Mouse (Mus musculus) heart, postnatal 0 days (tissue): ENCODE measurements around the gene Ndufb11.

Experiments used
- CTCF ChIP-seq: IDR thresholded peaks from 2 replicates; pipeline ENCODE4 v1.5.1; 2016; ENCODE audit warnings: antibody characterized with exemption, control low read depth, low read depth
- EP300 ChIP-seq: IDR thresholded peaks from 2 replicates; pipeline ENCODE4 v1.6.1; 2016; ENCODE audit warnings: antibody characterized with exemption, low read depth

DNA sequence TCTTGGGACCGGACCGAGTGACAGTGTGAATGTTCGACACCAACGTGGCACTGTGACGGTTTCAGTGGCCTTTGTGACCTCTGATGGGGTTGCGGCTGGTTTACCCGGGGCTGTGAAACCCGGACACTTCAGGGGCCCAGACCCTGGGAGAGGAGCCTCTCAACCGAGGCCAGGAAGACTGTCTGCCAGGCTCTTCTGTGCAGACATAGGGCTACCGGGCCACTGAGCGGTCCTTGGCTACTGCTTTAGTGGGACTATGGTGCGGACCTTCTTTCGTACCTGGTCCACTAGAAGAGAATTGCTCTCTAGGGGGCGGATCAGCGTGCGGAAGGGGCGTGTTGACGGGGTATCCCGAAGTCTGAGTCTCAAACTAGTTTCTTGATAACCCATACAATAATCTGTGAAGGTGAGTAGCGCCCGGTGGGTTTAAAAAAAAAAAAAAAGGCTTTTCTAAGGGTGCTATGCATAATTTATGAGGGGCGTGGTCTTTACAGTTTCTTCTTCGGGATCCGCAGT lies 41.5 kb upstream of the Ndufb11 start:
- TF ChIP-seq CTCF (no peak), EP300 (no peak)
